Mouse (Mus musculus) hindbrain, embryonic 10.5 days (tissue): Measurements from ENCODE around the gene Hacd2. TPM values are rescaled to one million over a fixed set of nuclear protein-coding genes. Genes with fewer than 3 reads are reported as not detected.

ENCODE experiments used
- DNase-seq: peaks from one replicate; pipeline ENCODE4 v3.0.0-alpha.2; 2017; ENCODE audit warnings: low spot score
- H3K27ac ChIP-seq: fragments of 300-500 bp; sonication (generic); 2 replicates; pipeline ENCODE4 v1.5.1; 2016; ENCODE audit warnings: mild to moderate bottlenecking, moderate library complexity
- H3K27me3 ChIP-seq: fragments of 300-500 bp; sonication (generic); 2 replicates; pipeline ENCODE4 v1.6.1; 2016; ENCODE audit warnings: mild to moderate bottlenecking; ENCODE audit not compliant: poor library complexity, insufficient read depth, severe bottlenecking
- H3K36me3 ChIP-seq: fragments of 300-500 bp; sonication (generic); 2 replicates; pipeline ENCODE4 v1.6.1; 2016; ENCODE audit warnings: mild to moderate bottlenecking, moderate library complexity
- H3K4me1 ChIP-seq: fragments of 300-500 bp; sonication (generic); replicated peaks from 2 replicates; pipeline ENCODE4 v1.6.1; 2016; ENCODE audit warnings: mild to moderate bottlenecking
- H3K4me3 ChIP-seq: fragments of 300-500 bp; sonication (generic); 2 replicates; pipeline ENCODE4 v1.5.1; 2016; ENCODE audit warnings: mild to moderate bottlenecking, moderate library complexity
- H3K9me3 ChIP-seq: fragments of 300-500 bp; sonication (generic); 2 replicates; pipeline ENCODE4 v1.6.1; 2016; ENCODE audit warnings: mild to moderate bottlenecking, moderate library complexity
- WGBS: fragments of 180-500 bp; shearing (Covaris S2); methylation state at CpG from one replicate; pipeline ENCODE4 v1.1.7; 2016; 5-methylcytosine and 5-hydroxymethylcytosine counted together
- polyA plus RNA-seq: library from polyadenylated mRNA; unstranded; fragments of >200 nt; fragmentation: Nextera tagmentation; extraction: Ambion mirVana; gene quantifications from 2 replicates; pipeline ENCODE4 v1.2.1, GENCODE M21; 2016

Gene Hacd2
- polyA plus RNA-seq, 1 experiment from 2014 or later = 72.5 TPM

- no peaks in the 10 kb centered on the region for H3K27me3 ChIP-seq
- H3K4me1 ChIP-seq = peaks cover 14% of the 10 kb centered on the region
- H3K36me3 ChIP-seq = peaks cover 39% of the 10 kb centered on the region
- no peaks in the 10 kb centered on the region for H3K9me3 ChIP-seq
- no peak for DNase-seq
- H3K27ac ChIP-seq = no peak overlapping the region
- no peak overlapping the region for H3K4me3 ChIP-seq
- 90% methylated on average over 6 of the region's 6 CpGs for WGBS
Measured at GRCm38 (mm10) chr16:35046081-35046775, 24.0 kb downstream of the Hacd2 start.

DNA sequence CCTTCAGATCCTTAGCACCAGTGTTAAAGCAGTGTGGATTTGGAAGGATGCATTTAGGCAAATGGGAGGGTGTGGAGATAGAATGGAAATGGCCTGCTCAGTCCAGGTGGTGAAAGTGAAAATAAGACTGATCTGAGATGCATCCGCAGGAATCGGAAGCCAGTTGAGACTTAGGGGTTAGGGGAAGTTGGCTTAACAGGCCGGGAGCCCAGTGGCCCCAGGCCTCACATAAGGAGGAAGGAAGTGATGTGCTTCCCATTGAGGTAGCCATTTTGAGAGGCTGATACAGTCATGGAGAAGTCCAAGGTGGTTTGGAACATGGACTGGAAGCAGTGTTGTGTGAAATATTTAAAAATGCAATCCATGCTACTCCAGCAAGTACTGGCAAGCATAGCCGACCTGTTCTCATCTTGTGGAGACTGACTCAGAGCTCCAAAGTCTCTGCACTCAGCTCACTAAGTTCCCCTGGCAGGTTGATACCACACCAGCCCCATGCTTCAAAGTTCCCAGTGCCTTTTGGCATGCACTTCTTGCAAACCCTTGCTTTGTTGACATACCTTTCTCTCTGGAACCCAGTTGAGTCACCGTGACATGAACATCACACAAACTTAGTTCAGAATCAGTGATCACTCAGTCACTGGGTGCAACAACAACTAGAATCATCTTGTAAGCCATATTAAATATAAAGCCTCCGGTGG is 25.2 kb downstream of the Hacd2 start:
- no peak overlapping the region for H3K4me3 ChIP-seq
- no peak for DNase-seq
- 90% methylated on average over 6 of the region's 6 CpGs for WGBS
- no peak overlapping the region for H3K27ac ChIP-seq
- no peaks in the 10 kb centered on the region for H3K9me3 ChIP-seq
- H3K27me3 ChIP-seq = no peaks in the 10 kb centered on the region
- peaks cover 33% of the 10 kb centered on the region for H3K36me3 ChIP-seq
- H3K4me1 ChIP-seq = peaks cover 14% of the 10 kb centered on the region

- Histone ChIP-seq H3K27ac (0 out of 2 replicates have a peak overlapping the region, but pooled peaks have one; percentile 45), H3K36me3 (peaks cover 27% of the 10 kb centered on the region; the same call in 1 of the 2 replicates)
- 56% methylated on average over 5 of the region's 5 CpGs for WGBS
Measured at GRCm38 (mm10) chr16:35051066-35051465, 28.8 kb downstream of the Hacd2 start.

GRCm38 (mm10) chr16:35052191-35052590 is 30.0 kb downstream of the Hacd2 start:
- no peaks in the 10 kb centered on the region for H3K9me3 ChIP-seq
- peaks cover 14% of the 10 kb centered on the region for H3K4me1 ChIP-seq
- no peak overlapping the region for H3K27ac ChIP-seq
- DNase-seq = no peak
- 95% methylated on average over 1 of the region's 1 CpGs for WGBS
- peaks cover 22% of the 10 kb centered on the region; the same call in 1 of the 2 replicates for H3K36me3 ChIP-seq
- no peaks in the 10 kb centered on the region for H3K27me3 ChIP-seq
- no peak overlapping the region for H3K4me3 ChIP-seq

More at GRCm38 (mm10) chr16:35051066-35051465, 28.8 kb downstream of the Hacd2 start:
- Histone ChIP-seq H3K9me3 (no peaks in the 10 kb centered on the region), H3K27me3 (no peaks in the 10 kb centered on the region), H3K4me1 (peaks cover 14% of the 10 kb centered on the region), H3K4me3 (no peak overlapping the region)
- DNase-seq = peak; percentile 27

- H3K27me3 ChIP-seq = no peaks in the 10 kb centered on the region
- H3K27ac ChIP-seq = no peak overlapping the region
- H3K4me1 ChIP-seq = peaks cover 6% of the 10 kb centered on the region; the same call in 1 of the 2 replicates
- no peak for DNase-seq
- H3K9me3 ChIP-seq = no peaks in the 10 kb centered on the region
- no peak overlapping the region for H3K4me3 ChIP-seq
- WGBS = 93% methylated on average over 8 of the region's 8 CpGs
- H3K36me3 ChIP-seq = peaks cover 10% of the 10 kb centered on the region; the same call in 1 of the 2 replicates
Measured at GRCm38 (mm10) chr16:35054432-35055193, 32.4 kb downstream of the Hacd2 start.

GRCm38 (mm10) chr16:35055194-35055506 is 32.9 kb downstream of the Hacd2 start:
- 87% methylated on average over 1 of the region's 1 CpGs for WGBS
- Histone ChIP-seq H3K27ac (no peak overlapping the region), H3K4me1 (peaks cover 4% of the 10 kb centered on the region; the same call in 1 of the 2 replicates), H3K4me3 (no peak overlapping the region), H3K9me3 (no peaks in the 10 kb centered on the region), H3K27me3 (no peaks in the 10 kb centered on the region), H3K36me3 (peaks cover 10% of the 10 kb centered on the region; the same call in 1 of the 2 replicates)
- no peak for DNase-seq

GRCm38 (mm10) chr16:35055861-35056260 is 33.6 kb downstream of the Hacd2 start:
- Histone ChIP-seq H3K36me3 (peaks cover 10% of the 10 kb centered on the region; the same call in 1 of the 2 replicates), H3K4me3 (no peak overlapping the region), H3K9me3 (no peaks in the 10 kb centered on the region), H3K27ac (no peak overlapping the region), H3K27me3 (no peaks in the 10 kb centered on the region), H3K4me1 (no peaks in the 10 kb centered on the region; the same call in 1 of the 2 replicates)
- 93% methylated on average over 1 of the region's 1 CpGs for WGBS
- DNase-seq = no peak

GRCm38 (mm10) chr16:35056306-35056705 is 34.1 kb downstream of the Hacd2 start:
- Histone ChIP-seq H3K4me1 (no peaks in the 10 kb centered on the region), H3K4me3 (no peak overlapping the region), H3K27me3 (no peaks in the 10 kb centered on the region), H3K27ac (no peak overlapping the region), H3K36me3 (peaks cover 10% of the 10 kb centered on the region; the same call in 1 of the 2 replicates), H3K9me3 (no peaks in the 10 kb centered on the region)
- no peak for DNase-seq
- 34% methylated on average over 5 of the region's 5 CpGs for WGBS

- H3K4me1 ChIP-seq = no peaks in the 10 kb centered on the region
- H3K27me3 ChIP-seq = no peaks in the 10 kb centered on the region
- H3K36me3 ChIP-seq = peaks cover 10% of the 10 kb centered on the region; the same call in 1 of the 2 replicates
- WGBS = 91% methylated on average over 3 of the region's 3 CpGs
- H3K4me3 ChIP-seq = no peak overlapping the region
- no peaks in the 10 kb centered on the region for H3K9me3 ChIP-seq
- H3K27ac ChIP-seq = no peak overlapping the region
- no peak for DNase-seq
Measured at GRCm38 (mm10) chr16:35056786-35057185, 34.6 kb downstream of the Hacd2 start.

- Histone ChIP-seq H3K36me3 (peaks cover 13% of the 10 kb centered on the region), H3K4me3 (no peak overlapping the region), H3K27ac (no peak overlapping the region), H3K9me3 (no peaks in the 10 kb centered on the region), H3K27me3 (no peaks in the 10 kb centered on the region), H3K4me1 (no peaks in the 10 kb centered on the region)
- 59% methylated on average over 2 of the region's 2 CpGs for WGBS
- peak; percentile 25 for DNase-seq
Measured at GRCm38 (mm10) chr16:35061017-35061416, 38.8 kb downstream of the Hacd2 start.

DNA sequence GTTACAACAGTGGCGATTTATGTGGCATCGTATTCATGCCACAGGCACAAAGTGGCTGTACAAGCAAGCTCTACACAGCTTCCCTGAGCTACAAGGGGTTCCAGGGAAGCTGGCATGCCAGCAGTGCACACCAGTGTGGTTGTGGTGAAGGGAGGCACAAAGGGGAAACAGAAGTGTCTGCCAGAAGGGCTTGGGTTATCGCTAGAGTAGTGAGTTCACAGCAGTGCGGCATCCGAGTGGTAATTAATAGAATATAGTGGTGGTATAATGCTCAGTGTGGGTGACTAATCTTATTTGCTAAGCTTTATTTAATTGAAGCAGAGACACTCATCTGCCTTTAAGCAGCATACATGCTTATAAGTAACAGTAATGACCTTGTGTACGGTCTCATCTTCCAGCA is 43.5 kb downstream of the Hacd2 start:
- H3K4me3 ChIP-seq = no peak overlapping the region
- no peaks in the 10 kb centered on the region for H3K27me3 ChIP-seq
- no peaks in the 10 kb centered on the region for H3K9me3 ChIP-seq
- H3K27ac ChIP-seq = no peak overlapping the region
- 94% methylated on average over 6 of the region's 6 CpGs for WGBS
- 0 out of 2 replicates have a peak, but pooled peaks cover 5% of the 10 kb centered on the region for H3K4me1 ChIP-seq
- no peak for DNase-seq
- peaks cover 11% of the 10 kb centered on the region for H3K36me3 ChIP-seq

- Histone ChIP-seq H3K36me3 (peaks cover 8% of the 10 kb centered on the region), H3K9me3 (no peaks in the 10 kb centered on the region), H3K4me3 (no peak overlapping the region), H3K27ac (no peak overlapping the region), H3K4me1 (0 out of 2 replicates have a peak, but pooled peaks cover 5% of the 10 kb centered on the region), H3K27me3 (no peaks in the 10 kb centered on the region)
- no peak for DNase-seq
- 73% methylated on average over 8 of the region's 8 CpGs for WGBS
Measured at GRCm38 (mm10) chr16:35067095-35067494, 44.9 kb downstream of the Hacd2 start.
